Mouse (Mus musculus) retina, postnatal 1 day (tissue): ENCODE results near the gene Ston2.
"Not testable (repeated sequence)": the region's sequence is repeated elsewhere in the genome, so short reads cannot be mapped to it uniquely, and the experiment has no call there.

Source experiments
- DNase-seq: peaks from one replicate; pipeline ENCODE4 v3.0.0-alpha.2; 2012

Gene Ston2

DNA sequence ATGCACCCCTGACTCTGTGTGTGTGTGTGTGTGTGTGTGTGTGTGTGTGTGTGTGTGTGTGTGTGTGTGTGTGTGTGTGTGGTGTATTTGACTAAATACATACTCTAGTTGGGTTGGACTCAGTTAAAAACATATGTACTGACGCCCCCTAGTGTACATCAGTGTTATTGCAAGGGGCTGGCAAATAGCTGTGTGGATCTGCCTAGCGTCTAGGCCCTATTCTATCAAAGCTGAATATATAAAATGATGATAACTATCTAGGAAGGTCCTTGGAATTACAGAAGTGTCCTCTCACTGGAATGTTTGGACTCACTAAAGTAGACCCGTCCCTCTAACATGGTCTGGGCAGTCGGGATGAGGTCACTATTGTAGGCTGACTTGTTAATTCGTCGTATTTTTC is 1.6 kb upstream of the Ston2 start:
- DNase-seq: peak; percentile 75

DNA sequence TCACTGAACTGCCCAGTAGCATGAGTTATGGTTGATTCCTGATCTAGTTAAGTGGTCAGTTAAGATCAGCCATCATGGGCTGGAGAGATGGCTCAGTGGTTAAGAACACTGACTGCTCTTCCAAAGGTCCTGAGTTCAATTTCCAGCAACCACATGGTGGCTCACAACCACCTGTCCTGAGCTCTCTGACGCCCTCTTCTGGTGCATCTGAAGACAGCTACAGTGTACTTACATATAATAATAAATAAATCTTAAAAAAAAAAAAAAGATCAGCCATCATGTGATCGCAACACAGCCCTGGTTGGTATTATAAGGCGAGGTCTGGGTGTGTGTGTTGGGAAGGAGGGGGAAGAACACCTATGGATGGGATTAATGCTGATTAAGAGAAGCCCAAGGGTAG is 259 bp upstream of the Ston2 start:
- not testable (repeated sequence) for DNase-seq

DNA sequence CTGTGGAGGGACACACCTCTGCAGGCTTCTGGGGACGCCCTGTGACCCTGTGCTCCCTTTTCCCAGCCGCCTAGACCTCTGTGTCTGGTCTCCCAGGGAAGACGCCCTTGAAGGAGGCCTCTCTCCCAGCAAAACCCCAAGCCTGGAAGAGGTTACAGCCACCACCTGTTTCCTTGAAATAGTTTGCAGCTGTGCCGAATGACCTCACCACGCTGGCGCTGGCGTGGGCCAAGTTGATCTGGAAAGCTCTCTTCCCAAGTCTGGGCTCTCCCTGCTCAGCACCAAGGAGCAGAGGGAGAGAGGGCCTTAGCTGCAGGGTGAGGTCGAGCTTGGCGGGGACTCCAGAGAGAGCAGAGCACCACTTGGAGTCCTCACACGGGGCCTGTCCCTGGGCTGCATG is 1.8 kb downstream of the Ston2 start:
- DNase-seq: no peak

DNA sequence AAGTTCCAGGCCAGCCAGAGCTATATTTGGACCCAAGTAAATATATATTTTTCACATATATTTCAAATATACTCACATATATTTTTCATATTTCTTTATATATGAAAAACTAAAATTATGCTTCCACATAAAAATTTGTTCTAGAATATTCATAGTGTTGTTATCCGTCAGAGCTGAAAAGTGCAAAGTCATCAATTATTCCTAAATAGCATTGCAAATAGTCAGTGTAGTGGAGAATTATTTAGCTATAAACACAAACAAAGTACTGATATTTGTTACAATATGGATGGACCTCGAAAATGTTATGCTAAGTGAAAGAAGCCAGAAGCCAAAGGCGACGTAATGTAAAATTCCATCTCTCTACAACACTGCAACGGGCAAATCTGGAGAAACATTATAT is 6.8 kb downstream of the Ston2 start:
- no peak for DNase-seq

DNA sequence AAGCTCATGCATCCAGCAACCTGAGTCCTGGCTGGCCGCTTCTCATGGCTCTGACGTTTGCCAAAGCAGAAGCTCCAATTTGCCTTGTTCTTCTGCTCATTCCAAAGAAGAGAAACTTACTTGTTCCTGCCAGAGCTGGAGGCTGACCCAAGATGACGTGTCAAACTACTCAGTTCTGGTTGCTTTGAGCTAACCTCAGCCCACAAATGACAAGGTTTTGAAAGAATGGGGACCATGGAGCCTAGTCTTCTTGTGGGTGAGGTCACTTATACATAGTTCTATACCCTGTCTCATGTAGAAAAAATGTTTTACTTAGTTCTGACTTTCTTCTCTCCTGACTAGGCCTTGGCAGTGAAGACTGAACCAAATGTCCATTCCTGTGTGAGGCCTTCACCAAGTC is 7.7 kb downstream of the Ston2 start:
- DNase-seq: no peak

DNA sequence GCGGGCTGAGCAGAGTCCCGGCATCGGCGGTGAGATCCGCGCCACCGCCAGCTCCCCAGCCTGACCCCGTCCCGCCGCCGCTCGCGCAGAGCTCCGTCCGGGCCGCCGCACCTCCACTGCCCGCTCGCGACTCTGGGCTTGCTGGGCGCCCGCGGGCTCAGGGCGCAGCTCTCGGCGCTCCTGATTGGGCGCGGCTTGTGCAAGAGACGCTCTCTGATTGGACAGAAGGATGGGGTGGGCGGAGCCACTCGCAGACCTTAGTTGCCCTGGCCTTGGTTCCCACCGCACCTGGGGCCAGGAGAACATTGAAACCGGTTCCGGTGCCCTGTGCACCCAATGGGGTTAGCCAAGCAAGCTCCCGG is 9.2 kb downstream of the Ston2 start:
- DNase-seq: peak; percentile 93

DNA sequence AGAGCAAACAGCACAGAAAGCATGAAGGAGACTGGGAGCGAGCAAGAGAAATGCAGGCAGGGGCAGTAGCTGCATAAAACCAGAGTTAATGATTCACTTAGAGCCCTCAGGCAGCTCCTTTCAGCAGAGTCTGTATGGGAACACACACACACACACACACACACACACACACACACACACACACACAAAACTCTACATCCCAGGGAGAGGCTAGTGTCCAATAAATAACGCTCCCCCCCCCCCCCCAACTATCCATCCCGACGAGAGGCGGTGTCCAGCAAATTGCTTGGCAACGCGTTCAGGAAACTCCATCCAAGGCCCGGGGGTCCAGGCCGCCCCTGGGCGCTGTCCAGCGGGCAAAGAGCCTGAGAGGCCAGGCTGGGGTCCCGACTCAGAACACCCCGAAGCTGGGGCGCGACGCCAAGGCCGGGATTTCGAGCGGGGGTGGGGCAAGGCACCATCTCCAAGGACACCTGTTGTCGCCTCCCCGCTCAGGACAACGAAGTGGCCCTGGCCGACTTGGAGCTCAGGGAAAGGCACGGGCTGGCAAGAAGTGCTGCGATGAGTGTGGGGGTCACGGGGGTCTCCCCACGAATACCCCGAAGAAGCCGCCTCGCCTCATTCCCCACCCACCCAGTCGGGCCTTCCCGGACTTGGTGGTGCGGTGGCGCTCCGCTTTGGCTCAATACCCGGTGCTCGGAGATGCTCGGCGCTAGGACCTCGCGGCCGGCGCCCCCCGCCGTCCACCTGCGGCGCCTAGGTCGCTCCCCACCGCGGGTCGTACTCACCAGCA is 9.8 kb downstream of the Ston2 start:
- peak; percentile 67 for DNase-seq

DNA sequence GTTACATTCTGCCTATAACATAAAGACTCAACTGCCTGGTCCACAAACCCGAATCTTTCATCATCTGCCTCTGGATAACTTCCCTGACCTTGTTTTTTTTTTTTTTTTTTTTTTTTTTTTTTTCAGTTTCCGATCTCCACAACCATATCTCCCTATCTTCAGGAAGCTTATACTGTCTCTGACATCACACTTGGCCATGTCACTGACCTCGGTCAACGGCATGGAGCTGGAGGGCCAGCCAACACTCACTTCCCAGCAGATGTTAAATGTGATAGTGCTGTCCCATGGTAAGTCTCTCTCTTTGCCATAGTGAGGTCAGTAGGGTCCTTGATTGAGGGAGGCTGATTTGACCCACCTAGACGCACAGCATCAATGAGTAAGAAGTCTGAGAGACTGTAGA is 11.8 kb downstream of the Ston2 start:
- DNase-seq: no peak

DNA sequence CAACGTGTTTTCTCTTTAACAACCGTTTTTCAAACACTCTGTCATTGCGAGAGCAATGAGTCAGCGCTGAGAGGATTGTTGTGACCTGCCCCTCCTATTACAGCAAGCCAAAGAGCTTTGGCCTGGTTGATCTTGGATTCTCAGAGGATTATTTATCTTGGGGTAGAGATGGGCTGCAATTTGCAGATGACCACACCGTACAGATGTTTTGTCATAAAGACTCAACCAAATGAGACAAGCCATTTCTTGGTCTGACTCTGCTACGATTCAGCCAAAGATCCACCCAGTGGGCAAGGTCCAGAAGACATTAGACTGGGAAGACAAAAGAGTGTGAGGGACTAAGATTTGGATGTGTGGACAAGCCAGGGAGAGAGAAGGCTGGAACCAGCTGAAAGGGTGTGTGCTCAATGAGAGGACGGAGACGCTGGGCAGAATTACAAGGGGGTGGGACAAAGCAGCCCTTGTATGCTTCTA is 13.3 kb downstream of the Ston2 start:
- peak; percentile 39 for DNase-seq

DNA sequence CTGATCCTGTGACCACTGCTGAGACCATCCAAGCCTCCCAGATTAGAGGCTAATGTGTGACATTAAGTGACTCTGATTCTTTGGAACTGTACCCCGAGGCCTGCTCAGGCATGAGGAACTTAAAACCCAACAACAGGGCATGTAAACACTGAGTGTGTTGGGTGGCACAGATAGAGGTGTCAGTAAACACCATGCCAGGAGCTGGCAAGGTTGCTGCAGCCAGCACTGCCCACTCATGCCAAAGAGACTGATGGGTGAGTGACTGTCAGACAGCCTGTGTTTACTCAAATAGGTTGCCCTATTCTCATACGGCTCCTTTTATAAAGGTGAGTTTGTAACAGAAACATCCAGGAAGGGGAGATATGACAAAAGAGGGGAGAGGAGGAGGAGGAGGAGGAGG is 19.3 kb downstream of the Ston2 start:
- no peak for DNase-seq

DNA sequence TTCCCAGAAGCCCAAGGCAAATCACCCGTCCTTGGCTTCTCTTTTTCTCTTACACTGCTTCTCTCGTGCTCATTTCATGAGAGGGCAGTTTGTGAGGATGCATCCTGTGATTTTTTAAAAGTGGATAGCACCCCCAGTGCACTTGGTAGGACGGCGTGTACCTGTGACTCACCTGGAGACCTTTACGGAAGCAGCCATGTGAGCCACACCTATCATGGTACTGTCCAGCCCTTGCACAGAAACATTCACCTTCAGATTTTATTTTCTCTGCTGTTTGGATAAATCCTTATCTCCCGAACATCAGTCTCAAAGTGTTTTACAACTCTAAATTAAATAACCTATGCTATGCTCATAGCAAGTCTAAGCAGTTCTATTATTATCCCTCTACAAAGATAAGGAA is 20.0 kb downstream of the Ston2 start:
- DNase-seq: no peak

DNA sequence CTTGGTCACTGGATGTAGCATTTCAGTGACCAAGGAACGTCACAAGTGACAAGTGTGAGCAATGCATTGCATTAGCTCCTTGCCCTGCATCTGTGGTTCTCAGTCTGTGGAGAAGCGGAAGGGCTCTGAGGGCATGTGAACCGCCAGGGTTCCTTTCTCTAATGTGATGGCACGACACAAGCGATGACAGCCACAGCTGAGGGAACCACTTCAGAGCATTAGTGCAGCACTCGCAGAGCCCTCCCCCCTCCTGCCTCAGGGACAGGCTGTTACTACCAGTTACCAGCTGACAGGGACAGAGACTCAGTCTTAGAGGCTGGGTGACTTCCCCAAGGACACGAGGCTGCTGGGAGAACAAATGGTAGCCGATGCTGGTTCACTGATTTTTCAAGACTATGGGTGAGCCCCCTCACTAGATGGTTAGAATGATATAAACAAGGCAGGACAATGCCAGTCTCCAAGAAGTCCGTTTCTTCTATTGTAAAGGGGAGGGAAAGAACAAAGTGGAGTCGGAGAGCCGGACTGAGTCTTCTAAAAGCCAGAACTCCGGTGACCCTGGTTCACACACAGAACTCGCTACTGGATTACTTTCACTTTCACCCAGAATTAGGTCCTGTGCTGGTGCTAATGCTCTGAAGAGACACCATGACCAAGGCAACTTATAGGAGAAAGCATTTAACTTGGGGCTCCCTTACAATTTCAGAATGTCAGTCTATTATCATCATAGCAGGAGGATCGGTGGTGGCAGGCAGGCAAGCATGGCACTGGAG is 21.7 kb downstream of the Ston2 start:
- DNase-seq: peak; percentile 84

DNA sequence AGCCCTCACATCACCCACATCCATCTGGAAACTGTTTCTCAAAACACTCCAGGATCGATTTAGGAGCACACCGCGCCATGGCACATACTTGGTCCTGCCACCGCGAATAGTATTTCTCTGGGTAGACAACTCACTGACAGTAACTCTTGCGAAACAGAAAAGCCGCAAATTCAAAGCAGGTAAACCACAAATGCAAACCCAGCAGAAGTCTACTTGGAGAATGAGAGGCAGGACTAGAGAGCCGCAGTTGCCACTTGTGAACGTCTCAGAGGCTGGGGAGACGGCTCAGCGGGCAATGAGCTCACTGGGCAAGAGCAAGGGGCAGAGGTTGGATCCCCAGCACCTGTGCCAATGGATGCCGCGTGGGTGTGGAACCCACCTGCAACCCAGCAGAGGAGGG is 22.7 kb downstream of the Ston2 start:
- DNase-seq: no peak

DNA sequence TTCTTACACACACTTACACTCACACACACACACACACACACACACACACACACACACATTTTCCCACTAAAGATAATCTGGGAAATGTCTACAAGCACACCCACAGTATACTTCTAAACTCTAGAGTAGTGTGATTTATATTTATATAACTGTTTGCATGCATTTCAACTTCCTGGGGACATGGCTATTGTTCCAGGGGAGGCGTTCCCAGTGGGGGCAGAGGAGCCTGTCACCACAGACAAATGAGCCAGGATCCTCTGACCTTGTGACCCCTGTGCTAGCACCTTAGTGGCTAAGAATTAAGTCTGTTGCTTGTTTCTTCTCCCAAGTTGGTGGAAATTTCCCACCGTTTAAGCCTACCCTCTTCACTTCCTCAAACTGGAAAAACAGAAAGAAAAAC is 23.1 kb downstream of the Ston2 start:
- no peak for DNase-seq

DNA sequence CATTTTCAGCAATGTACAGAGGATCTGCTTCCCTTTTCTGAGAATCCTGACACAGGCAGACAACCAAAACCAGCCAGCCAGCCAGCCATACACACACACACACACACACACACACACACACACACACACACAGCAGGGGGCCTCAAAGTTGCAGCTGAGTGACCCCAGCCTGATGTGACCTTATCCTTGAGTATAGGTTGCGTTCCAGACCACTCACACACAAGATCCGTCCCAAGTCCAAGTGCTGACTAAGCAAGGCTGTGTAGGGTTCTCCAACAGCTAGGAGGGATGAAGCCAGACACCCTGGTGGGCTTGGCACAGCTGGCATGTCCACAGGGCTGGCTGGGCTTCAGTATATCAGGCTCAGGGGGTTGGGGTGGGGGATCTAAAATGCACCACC is 23.7 kb downstream of the Ston2 start:
- peak; percentile 38 for DNase-seq

DNA sequence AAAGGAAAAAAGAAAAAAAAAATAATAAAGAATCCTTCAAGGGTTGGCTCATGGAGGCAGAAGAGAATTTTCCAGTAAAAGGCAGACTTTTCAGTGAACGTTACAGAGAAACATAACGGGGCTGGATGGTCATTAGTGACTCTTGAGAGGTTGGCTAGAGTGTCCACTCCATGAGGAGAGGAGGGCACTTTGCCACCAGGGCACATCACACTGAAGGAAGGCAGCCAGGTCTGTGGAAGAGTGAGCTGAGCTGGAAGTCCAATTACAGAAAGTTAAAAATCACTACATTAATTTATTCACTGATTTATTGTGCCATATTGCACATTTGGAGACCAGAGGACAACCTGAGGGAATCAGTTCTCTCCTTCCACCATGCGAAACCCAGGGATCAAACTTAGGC is 28.4 kb downstream of the Ston2 start:
- no peak for DNase-seq

DNA sequence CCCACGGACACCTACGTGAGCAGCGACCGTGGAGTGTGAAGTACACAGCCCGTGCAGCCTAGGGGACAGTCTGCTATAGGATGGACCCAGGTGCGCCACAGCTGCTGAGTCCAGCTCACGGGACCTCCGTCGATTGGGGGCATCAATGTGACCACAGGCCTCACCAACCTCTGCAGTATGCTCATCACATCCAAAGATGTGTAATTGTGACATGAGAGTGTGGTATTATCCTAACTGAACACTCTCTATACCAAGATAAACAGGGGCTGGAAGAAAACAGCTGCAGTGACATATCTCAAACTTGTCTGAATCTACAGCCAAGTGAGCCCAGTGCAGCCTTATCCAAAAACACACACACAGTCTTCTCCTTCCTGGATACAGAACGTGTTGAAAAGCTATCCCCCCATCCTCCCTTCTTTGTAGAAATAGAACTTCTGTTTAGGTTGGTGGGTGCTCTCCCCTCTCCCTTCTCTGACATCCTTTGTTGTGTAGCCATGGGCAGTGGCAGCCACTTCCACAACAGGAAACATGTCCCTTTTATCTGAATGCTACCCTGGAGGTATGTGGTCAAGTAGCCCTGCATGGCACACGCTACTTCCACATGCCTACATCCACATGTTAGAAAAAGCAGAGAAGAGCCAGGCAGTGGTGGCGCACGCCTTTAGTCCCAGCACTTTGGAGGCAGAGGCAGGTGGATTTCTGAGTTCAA is 30.2 kb downstream of the Ston2 start:
- no peak for DNase-seq

DNA sequence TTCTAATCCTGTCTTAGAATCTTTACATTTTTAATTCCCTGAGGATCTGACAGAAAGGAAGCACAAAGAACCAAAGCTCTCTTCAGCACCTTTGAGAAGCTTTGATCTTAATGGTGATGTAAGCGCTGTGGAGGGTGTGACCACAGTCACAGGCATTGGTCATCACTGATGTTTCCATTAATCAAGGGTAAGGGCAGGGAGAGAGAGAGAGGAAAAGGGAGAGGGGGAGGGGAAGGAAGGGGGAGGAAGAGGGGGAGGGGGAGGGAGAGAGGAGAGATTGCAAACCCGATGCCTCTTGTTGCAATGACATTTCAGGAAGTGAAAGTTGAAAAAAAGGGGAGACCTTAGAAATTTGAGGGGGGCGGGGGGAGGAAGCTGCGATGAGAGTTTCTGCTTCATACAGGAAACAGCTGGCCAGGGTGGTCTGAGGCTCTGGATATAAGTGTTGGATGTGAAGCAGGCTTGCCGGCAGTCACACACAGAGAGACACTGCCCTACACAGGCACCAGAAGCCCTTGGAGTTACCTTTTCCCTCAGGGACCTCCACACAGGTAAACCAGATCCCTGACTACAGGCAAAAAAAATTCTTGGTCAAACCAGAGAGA is 31.5 kb downstream of the Ston2 start:
- DNase-seq: no peak

DNA sequence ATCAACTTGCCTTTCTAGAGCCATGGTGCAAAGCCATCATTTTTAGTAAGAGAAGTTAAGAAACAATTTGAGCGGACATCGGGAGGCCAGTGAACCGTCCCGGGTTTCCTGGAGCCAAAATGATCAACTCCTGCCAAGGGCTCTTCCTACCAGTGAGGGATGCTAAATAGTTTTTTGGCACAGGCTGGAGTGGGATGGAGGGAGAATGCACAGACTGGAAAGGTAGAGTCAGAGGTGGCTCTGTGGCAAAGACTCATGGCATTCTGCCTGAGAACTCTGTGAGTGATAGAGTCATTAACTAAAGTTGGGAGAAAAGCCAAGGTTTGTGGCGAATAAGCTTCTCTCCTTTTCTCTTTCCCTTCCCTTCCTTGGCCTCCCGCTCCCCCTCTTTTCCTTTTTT is 33.6 kb downstream of the Ston2 start:
- DNase-seq: no peak

DNA sequence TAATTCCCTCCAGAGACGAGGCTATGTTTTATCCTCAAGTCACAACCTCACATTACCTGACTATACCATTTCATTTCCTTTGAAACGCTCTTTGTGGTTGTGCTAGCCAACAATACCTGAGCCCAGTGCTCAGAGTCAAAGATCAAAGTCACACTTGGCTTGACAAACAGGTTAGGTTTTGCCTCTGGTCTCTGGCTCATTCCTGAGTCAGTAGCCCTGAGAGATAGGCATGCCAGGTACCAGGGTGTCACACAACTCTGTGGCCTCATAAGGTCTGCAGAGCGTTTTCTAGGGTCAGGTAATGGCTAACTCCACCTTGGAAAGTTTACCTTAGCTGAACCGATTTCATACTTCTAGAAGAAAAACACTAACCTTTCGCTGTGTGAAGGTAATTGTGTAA is 35.5 kb downstream of the Ston2 start:
- DNase-seq: no peak

DNA sequence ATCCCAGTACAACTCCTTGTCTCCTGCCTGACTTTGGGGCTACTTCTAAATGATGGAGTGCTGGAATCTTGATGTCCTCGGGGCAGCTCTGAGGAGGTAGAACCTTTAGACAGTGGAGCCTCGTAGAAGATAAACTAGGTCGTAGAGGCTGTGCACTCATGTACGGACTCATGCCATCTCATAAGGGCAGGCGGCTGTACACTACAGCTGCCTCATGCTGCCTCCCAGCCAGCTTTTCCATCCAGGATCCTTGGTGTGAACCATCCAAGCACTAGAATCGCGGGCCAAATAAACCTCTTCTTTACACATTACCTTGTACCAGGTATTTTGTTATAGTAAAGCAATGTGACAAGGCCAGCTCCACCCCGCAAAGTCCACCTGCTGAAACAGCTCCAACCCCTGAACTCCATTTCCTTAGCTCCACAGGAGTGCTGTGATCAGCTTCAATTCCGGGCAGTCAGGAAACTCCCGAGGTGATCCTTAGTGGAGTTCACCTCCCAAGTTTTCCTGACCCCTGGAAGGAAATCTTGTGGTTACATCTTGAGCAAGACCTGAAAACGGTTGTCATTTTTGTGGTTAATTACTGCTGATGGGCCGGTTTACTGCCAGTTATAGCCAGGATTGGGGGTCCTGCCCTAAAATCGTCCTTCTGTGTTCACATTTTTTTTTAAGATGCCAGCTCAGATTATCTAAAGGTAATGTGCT is 36.1 kb downstream of the Ston2 start:
- no peak for DNase-seq

DNA sequence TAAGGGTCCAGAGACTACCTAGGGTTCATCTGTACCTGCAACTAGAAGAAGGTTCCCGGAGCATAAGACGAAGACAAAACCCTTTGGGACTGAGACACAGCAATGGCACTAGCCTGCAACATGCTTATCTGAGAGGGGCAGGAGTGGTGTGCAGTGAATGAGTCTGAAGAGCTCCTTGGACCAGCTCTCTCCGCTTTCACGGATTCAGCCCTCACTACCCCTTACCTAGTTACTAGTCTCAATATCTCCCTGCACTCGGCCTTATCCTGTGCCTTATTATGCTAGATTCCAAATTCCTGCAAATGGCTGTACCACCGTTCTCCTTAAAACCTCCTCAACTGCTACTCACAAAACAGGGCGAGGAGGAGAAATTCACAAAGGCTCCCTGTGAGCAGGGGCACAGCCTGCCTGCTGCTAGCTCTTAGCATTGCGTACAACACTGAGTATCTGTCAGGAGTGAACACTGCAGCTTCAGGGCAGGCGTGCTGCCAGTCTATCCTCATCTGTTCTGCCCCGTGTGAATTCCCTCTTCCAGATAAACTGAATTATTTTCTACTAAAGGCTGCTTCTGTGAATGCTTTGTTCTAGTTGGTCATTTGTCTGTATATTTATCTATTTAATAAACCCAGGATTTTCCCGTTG is 38.5 kb downstream of the Ston2 start:
- DNase-seq: no peak
